Comparison of ENCODE assay signal across 12 mouse cellular contexts in the genomic region with DNA sequence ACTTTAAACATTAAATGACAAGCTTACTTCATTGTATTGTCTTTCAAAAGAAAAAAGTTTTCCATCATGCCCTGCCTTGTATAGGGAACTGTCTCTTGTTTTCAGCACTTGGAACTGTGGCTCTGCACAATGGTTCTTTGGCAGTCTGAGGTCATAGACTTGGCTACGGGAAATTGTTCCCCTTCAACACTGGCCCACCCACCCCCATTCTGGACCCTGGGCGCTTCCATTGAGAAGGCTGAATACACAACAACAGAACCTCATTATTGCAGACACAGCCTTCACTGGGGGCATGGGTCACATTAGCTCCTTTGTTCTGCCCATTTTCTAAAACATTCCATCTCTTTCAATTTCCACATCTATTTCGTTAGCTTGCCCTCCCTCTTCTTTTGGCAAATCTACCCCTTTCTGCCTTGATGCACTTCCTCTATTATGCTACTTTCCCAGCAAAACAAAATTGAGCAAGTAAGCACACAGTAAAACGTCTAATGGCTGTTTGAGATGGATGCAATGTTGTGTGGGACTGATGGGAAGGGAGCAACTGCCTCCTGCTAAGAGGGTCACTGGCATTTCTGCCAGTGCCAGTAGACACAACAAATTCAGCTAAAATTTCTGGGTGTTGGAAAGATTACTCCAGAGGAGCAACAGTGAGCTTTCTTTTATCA.
A peak's percentile ranks its signal among the peaks of the same experiment; 100 is the strongest.
DNase-seq lines count a peak whose midpoint lies in the region; ATAC-seq lines count a peak whose summit lies in the region.
"Had no signal": no experiment of that assay in that cellular context is flagged by ENCODE, and none has a peak within 500 bp of the region (broad histone marks: within the 10 kb centered on the region; RNA-seq: fewer than 3 reads in every experiment).

No protein-coding gene starts in this region.

- ATAC-seq in forebrain, embryonic 12.5 days (ENCODE audit: low FRiP score), result peak; percentile 93
- ATAC-seq in neural tube, embryonic 15.5 days (ENCODE audit: low FRiP score), result peak; percentile 59; the same call in 1 of the 2 replicates

- H3K27ac ChIP-seq in forebrain, embryonic 12.5 days, result no peak overlapping the region
- H3K27ac ChIP-seq in neural tube, embryonic 15.5 days (replicated peaks), result no peak overlapping the region
- H3K27ac ChIP-seq: gastrocnemius, adult 2 months; liver, embryonic 15.5 days; stomach, postnatal 0 days had no signal

- H3K36me3 ChIP-seq in forebrain, embryonic 12.5 days (replicated peaks), result no peaks in the 10 kb centered on the region
- no peaks in the 10 kb centered on the region for H3K36me3 ChIP-seq in neural tube, embryonic 15.5 days
- H3K36me3 ChIP-seq: liver, embryonic 15.5 days had no signal

- peaks cover 25% of the 10 kb centered on the region for H3K4me1 ChIP-seq in forebrain, embryonic 12.5 days
- peaks cover 9% of the 10 kb centered on the region; the same call in 1 of the 2 replicates for H3K4me1 ChIP-seq in neural tube, embryonic 15.5 days
- H3K4me1 ChIP-seq: liver, embryonic 15.5 days had no signal

- DNase-seq in layer of hippocampus, adult 11-12 months (ENCODE audit: low spot score), result peak; percentile 12
- no peak for DNase-seq in layer of hippocampus, postnatal 25 days (ENCODE audit: extremely low spot score in 1 of 2, low spot score in 1 of 2)
- DNase-seq in layer of hippocampus, adult 9-11 months, result peak; percentile 52
- DNase-seq in urinary bladder, postnatal 10 days (ENCODE audit: low spot score), result no peak
- no peak for DNase-seq in spleen, postnatal 4 days (ENCODE audit: low spot score in 2 of 2)
- no peak for DNase-seq in adrenal gland, adult (ENCODE audit: inconsistent age in 2 of 2, low spot score in 1 of 2)
- DNase-seq: gastrocnemius, adult 2 months; heart, postnatal 10 days had no signal

- no peak overlapping the region for H3K9ac ChIP-seq in forebrain, embryonic 12.5 days
- no peak overlapping the region for H3K9ac ChIP-seq in neural tube, embryonic 15.5 days (replicated peaks)
- H3K9ac ChIP-seq: liver, embryonic 15.5 days had no signal

- no peak overlapping the region for H3K4me3 ChIP-seq in forebrain, embryonic 12.5 days (replicated peaks)
- no peak overlapping the region for H3K4me3 ChIP-seq in neural tube, embryonic 15.5 days (replicated peaks)
- H3K4me3 ChIP-seq: gastrocnemius, adult 2 months; liver, embryonic 15.5 days had no signal

- no peaks in the 10 kb centered on the region for H3K9me3 ChIP-seq in forebrain, embryonic 12.5 days
- H3K9me3 ChIP-seq in neural tube, embryonic 15.5 days (replicated peaks), result no peaks in the 10 kb centered on the region
- H3K9me3 ChIP-seq: liver, embryonic 15.5 days had no signal

- H3K4me2 ChIP-seq in forebrain, embryonic 12.5 days, result no peak overlapping the region
- H3K4me2 ChIP-seq in neural tube, embryonic 15.5 days, result no peak overlapping the region
- H3K4me2 ChIP-seq: liver, embryonic 15.5 days had no signal

- 3% methylated on average over 4 of the region's 4 CpGs for WGBS in forebrain, embryonic 12.5 days
- WGBS in neural tube, embryonic 15.5 days, result 12% methylated on average over 4 of the region's 4 CpGs

- H3K27me3 ChIP-seq in forebrain, embryonic 12.5 days, result no peaks in the 10 kb centered on the region
- no peaks in the 10 kb centered on the region for H3K27me3 ChIP-seq in neural tube, embryonic 15.5 days (replicated peaks)
- H3K27me3 ChIP-seq: liver, embryonic 15.5 days had no signal

Comparison
In these comparisons a context has a peak if more than half of its experiments do, and no peak if none do; other contexts are left out.
1. DNase-seq: peak in layer of hippocampus, adult 11-12 months (single experiment) and layer of hippocampus, adult 9-11 months (single experiment); none in layer of hippocampus, postnatal 25 days (0 of 2), urinary bladder, postnatal 10 days (single experiment), spleen, postnatal 4 days (0 of 2) and adrenal gland, adult (0 of 2).